Mouse (Mus musculus) layer of hippocampus, adult 2 months (tissue): ENCODE results near the gene Tex37. TPM values are rescaled to one million over a fixed set of nuclear protein-coding genes. Genes with fewer than 3 reads are reported as not detected.

ENCODE experiments used
- DNase-seq, 2 experiments: peaks; one replicate each; pipeline ENCODE4 v3.0.0; 2022; ENCODE audit warnings: low spot score in 2 of 2
- H3K27ac ChIP-seq: fragments of 200-600 bp; 2 replicates; pipeline ENCODE4 v1.8.1; 2022
- H3K4me3 ChIP-seq: fragments of 200-600 bp; 2 replicates; pipeline ENCODE4 v1.8.1; 2022; ENCODE audit warnings: mild to moderate bottlenecking
- CTCF ChIP-seq: fragments of 200-600 bp; conservative IDR thresholded peaks from 2 replicates; pipeline ENCODE4 v1.8.1; 2022; ENCODE audit warnings: antibody characterized with exemption, mild to moderate bottlenecking, moderate library complexity
- total RNA-seq, 2 experiments: library from RNA; stranded (reverse); gene quantifications; 2 replicates each; pipeline ENCODE4 v1.2.3; 2021

Tex37 gene
- total RNA-seq, 2 experiments from 2014 or later, result not detected

GRCm38 (mm10) chr6:70872570-70872969, 46.2 kb downstream of the Tex37 start:
- TF ChIP-seq CTCF, result no peak
- H3K4me3 ChIP-seq, result no peak overlapping the region
- DNase-seq, result no peak
- peak overlapping the region; percentile 71; the same call in 1 of the 2 replicates for H3K27ac ChIP-seq

GRCm38 (mm10) chr6:70872128-70872527, 46.6 kb downstream of the Tex37 start:
- H3K27ac ChIP-seq, result peak overlapping the region; percentile 71
- H3K4me3 ChIP-seq, result peak overlapping the region; percentile 24; the same call in 1 of the 2 replicates
- peak; percentile 29 to 70 for DNase-seq
- TF ChIP-seq CTCF, result no peak

- Histone ChIP-seq H3K4me3 (peak overlapping the region; percentile 24; the same call in 1 of the 2 replicates), H3K27ac (peak overlapping the region; percentile 71)
- DNase-seq, result no peak
- no peak for TF ChIP-seq CTCF
Observed at GRCm38 (mm10) chr6:70871511-70871980, 47.2 kb downstream of the Tex37 start.

- no peak overlapping the region for H3K27ac ChIP-seq
- no peak overlapping the region for H3K4me3 ChIP-seq
- TF ChIP-seq CTCF, result no peak
- DNase-seq, result no peak
Observed at GRCm38 (mm10) chr6:70867297-70867696, 51.4 kb downstream of the Tex37 start.

GRCm38 (mm10) chr6:70866761-70867160, 52.0 kb downstream of the Tex37 start:
- no peak for TF ChIP-seq CTCF
- no peak overlapping the region for H3K27ac ChIP-seq
- DNase-seq, result no peak

GRCm38 (mm10) chr6:70864285-70864684, 54.4 kb downstream of the Tex37 start:
- no peak overlapping the region for H3K4me3 ChIP-seq
- no peak overlapping the region for H3K27ac ChIP-seq
- no peak for TF ChIP-seq CTCF
- no peak for DNase-seq

More at GRCm38 (mm10) chr6:70866761-70867160, 52.0 kb downstream of the Tex37 start:
- no peak overlapping the region for H3K4me3 ChIP-seq

Other genes starting within 250 kb of the Tex37 start
- gene Rpia, start 126.7 kb downstream of the Tex37 start, total RNA-seq, result 10 to 100 TPM; 11.2 to 12.5 TPM
- gene Eif2ak3, start 74.4 kb downstream of the Tex37 start, total RNA-seq, result 10 to 100 TPM; 19.5 to 21.8 TPM
- not detected for gene Foxi3, start 37.6 kb upstream of the Tex37 start, total RNA-seq
- gene Thnsl2, start 225.5 kb upstream of the Tex37 start, total RNA-seq, result 1 to 10 TPM; 3.9 to 4.1 TPM